Mouse (Mus musculus): ENCODE measurements around the gene Ugt1a6b. TPM values are rescaled to one million over a fixed set of nuclear protein-coding genes. Genes with fewer than 3 reads are reported as not detected.

Gene Ugt1a6b
- polyA plus RNA-seq, 1 experiment from 2014 or later: not detected

DNA sequence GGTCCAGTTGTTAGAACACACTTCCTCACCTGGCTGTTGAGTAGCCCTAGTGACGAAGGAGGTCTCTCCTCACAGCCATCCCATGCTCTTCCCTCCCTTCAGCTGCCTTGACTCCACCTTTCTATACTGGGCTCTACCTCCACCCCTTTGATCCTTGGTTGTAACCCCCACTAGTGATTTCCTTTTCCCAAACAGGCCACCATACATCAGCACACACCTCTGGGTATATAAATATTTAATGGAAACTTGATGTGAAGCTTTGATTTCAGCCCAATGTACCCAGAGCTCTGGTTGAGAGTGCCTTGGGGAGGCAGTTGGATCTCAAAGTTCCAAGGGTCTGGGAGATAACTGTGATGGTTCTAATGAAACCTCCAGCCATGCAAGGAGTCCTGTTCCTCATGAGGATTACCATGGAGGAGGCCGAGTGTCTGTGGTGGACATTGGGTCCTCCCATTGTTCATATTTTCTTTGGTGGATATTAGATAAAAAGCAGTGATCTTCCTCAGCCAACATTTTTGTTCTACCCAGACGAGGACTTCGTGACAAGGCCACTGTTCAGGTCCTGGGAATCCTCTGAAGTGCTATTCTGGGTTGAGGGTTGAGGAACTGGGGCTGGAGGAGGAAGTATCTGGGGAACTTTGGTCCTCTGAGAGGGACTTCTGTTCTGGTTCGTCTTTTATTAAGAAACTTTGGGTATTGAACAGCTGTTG is 123.8 kb downstream of the Ugt1a6b start, which contains the start of gene Mroh2a:
Gene Mroh2a, plus strand, starts transcription at position 317 of the 710 bp plus-strand sequence.
- no peak within 1 kb of the TSS for H3K9ac ChIP-seq
- no peaks in the 10 kb centered on the region for H3K27me3 ChIP-seq
- peaks cover 48% of the 10 kb centered on the region for H3K9me3 ChIP-seq (replicated peaks)
- WGBS: 46% methylated on average over 5 of the region's 5 CpGs
- no peak for ATAC-seq (replicated peaks; ENCODE audit: insufficient number of reproducible peaks, insufficient read depth, low FRiP score, low read depth)
- H3K4me1 ChIP-seq (replicated peaks): no peaks in the 10 kb centered on the region
- H3K4me2 ChIP-seq: no peak within 1 kb of the TSS
- H3K4me3 ChIP-seq: no peak within 1 kb of the TSS
- H3K27ac ChIP-seq: no peak within 1 kb of the TSS
- no peaks in the 10 kb centered on the region for H3K36me3 ChIP-seq

DNA sequence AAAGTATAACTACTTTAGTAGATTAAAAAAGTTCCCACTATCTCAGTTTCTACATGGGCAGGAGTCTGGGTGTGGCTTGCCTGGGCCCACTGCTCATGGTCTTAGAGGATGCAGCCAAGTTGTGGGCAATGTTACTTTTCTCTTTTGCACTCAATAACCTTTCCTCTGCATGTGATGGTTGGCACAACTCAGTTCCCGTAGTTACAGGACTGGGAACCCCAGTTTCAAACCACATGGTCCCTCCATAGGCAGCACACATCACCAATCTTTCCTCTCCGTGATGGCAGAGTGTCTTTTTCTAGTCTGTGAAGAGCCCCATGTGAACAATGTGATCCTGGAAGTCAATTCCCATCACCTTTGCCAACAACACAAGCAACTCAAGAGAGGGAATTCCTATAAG is 124.4 kb downstream of the Ugt1a6b start:
- Histone ChIP-seq H3K9me3 (replicated peaks) (peaks cover 49% of the 10 kb centered on the region), H3K36me3 (no peaks in the 10 kb centered on the region), H3K4me1 (replicated peaks) (no peaks in the 10 kb centered on the region), H3K4me2 (no peak overlapping the region), H3K4me3 (no peak overlapping the region), H3K9ac (no peak overlapping the region), H3K27me3 (no peaks in the 10 kb centered on the region), H3K27ac (no peak overlapping the region)
- no peak for ATAC-seq (replicated peaks; ENCODE audit: insufficient number of reproducible peaks, insufficient read depth, low FRiP score, low read depth)
- WGBS: 52% methylated on average over 2 of the region's 2 CpGs

DNA sequence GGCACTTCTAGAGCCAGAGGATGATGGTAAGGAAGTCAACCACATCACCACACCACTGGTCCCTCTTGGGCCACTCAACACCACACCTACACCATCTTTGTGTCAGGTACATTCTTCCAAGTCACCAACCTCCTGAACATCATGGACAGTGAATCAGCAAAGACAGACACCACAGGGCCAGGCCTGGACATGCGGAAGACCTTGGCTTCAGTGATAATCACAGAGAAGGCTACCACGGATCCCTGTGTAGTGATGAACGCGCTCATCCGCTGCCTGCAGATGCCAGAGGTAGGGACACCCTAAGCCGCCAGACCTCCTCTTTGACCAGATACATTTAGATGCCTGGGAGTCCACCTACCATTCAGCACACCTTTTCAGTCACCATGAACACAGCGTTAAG is 125.1 kb downstream of the Ugt1a6b start:
- ATAC-seq (replicated peaks; ENCODE audit: insufficient number of reproducible peaks, insufficient read depth, low FRiP score, low read depth): no peak
- Histone ChIP-seq H3K4me2 (no peak overlapping the region), H3K4me3 (no peak overlapping the region), H3K36me3 (no peaks in the 10 kb centered on the region), H3K9me3 (replicated peaks) (peaks cover 55% of the 10 kb centered on the region), H3K27me3 (no peaks in the 10 kb centered on the region), H3K27ac (no peak overlapping the region), H3K9ac (no peak overlapping the region), H3K4me1 (replicated peaks) (no peaks in the 10 kb centered on the region)
- 66% methylated on average over 7 of the region's 7 CpGs for WGBS

DNA sequence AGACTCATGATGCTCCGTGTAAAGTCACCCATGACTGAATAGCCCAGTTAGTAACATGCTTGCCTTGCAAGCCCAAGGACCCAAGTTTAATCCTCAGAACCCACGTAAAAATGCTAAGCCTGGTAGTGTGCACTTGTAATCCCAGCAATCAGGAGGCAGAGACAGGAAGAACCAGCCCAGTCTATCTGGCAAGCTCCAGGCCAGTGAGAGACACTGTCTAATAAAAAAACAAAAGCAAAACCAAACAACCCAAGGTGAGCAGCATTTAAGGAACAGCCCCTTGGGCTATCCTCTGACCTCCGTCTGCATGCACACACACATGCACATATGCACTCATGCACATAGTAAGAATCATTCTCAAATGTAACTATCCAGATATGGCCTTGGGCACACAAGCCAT is 126.5 kb downstream of the Ugt1a6b start:
- no peak overlapping the region for H3K27ac ChIP-seq
- no peaks in the 10 kb centered on the region for H3K27me3 ChIP-seq
- H3K36me3 ChIP-seq: no peaks in the 10 kb centered on the region
- no peak for ATAC-seq (replicated peaks; ENCODE audit: insufficient number of reproducible peaks, insufficient read depth, low FRiP score, low read depth)
- WGBS: 68% methylated on average over 3 of the region's 3 CpGs
- H3K9me3 ChIP-seq (replicated peaks): peaks cover 66% of the 10 kb centered on the region
- no peak overlapping the region for H3K4me3 ChIP-seq
- no peak overlapping the region for H3K9ac ChIP-seq
- no peaks in the 10 kb centered on the region for H3K4me1 ChIP-seq (replicated peaks)
- H3K4me2 ChIP-seq: no peak overlapping the region

DNA sequence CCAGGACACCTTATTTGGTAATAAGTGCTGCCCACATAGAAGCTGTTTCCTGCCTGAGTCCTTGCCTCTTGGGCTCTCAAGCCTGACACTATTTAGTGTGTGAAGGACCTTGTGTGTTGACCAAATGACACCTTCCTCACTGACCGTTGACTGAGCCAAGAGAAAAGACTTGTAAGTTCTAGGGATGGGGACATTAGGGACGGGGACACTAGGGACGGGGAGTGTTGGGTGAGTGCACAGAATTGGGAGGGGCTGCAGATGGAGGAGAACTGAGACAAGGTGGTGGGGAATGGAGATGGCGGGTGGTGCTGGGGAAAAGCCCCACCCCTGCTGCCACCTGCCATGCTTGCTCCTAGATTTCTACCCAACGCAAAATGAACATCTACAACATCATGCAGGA is 126.9 kb downstream of the Ugt1a6b start:
- no peaks in the 10 kb centered on the region for H3K4me1 ChIP-seq (replicated peaks)
- H3K36me3 ChIP-seq: no peaks in the 10 kb centered on the region
- no peaks in the 10 kb centered on the region for H3K27me3 ChIP-seq
- H3K4me3 ChIP-seq: no peak overlapping the region
- H3K9me3 ChIP-seq (replicated peaks): peaks cover 69% of the 10 kb centered on the region
- no peak overlapping the region for H3K27ac ChIP-seq
- H3K4me2 ChIP-seq: no peak overlapping the region
- no peak for ATAC-seq (replicated peaks; ENCODE audit: insufficient number of reproducible peaks, insufficient read depth, low FRiP score, low read depth)
- 75% methylated on average over 5 of the region's 5 CpGs for WGBS
- H3K9ac ChIP-seq: no peak overlapping the region

DNA sequence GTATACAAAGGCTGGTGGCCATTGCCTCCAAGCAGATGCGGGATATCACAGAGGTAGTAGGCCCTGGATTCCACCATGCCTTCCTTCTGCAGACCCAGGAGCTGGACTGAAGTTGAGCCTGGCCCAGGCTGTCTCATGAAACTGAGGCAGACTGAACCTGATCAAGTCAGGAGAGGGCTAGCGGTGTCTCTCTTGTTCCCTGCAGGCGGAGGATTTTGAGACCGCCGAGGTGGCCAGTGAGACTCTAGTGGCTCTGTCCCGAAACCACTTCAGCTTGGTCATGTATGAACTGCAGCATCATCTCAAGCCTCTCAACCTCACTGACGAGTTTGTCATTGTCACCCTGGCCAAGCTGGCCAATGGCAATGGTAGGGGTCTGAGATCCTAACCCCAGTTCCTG is 127.4 kb downstream of the Ugt1a6b start:
- Histone ChIP-seq H3K36me3 (no peaks in the 10 kb centered on the region), H3K27me3 (no peaks in the 10 kb centered on the region), H3K27ac (no peak overlapping the region), H3K4me1 (replicated peaks) (no peaks in the 10 kb centered on the region), H3K9ac (no peak overlapping the region), H3K4me3 (no peak overlapping the region), H3K9me3 (replicated peaks) (peaks cover 72% of the 10 kb centered on the region), H3K4me2 (no peak overlapping the region)
- no peak for ATAC-seq (replicated peaks; ENCODE audit: insufficient number of reproducible peaks, insufficient read depth, low FRiP score, low read depth)
- 69% methylated on average over 7 of the region's 7 CpGs for WGBS

DNA sequence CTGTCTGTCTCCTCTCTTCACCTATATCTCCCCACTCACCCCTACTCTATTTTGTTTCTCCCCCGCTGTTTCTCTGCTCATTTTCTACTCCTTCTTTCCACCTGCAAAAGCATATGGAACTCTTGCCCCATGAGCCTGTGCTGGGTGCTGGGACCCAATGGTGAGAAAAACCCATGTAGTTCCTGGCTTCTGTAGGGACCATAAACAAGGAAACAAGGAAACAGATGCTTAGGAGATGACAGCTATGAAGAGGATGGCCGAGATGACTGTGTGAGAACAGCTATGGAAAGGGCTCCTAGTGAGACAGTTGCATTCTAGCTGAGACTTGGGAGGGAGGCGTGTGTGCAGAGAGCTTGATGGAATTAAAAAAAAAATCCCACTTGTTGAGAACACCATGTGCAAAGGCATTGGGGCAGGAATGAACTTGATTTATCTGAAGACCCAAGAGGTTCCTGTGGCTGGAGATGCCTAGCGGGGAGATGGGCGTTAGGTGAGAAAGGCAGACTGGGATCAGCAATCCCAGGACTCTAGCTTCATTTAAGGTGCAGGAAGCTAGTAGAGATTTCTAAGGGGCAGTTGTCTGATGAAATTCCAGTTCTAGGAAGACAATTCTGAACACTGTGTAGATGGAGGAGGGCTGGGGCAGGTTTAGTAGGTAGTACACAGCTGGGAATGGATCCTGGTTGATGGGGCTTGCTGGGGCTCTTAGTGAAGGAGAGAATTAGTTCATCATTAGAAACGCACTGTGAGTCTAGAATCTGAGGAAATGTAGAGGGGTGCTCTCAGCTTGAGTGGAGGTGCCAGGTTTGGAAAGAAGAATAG is 128.1 kb downstream of the Ugt1a6b start:
- ATAC-seq (replicated peaks; ENCODE audit: insufficient number of reproducible peaks, insufficient read depth, low FRiP score, low read depth): no peak
- Histone ChIP-seq H3K4me2 (no peak overlapping the region), H3K27me3 (no peaks in the 10 kb centered on the region), H3K36me3 (no peaks in the 10 kb centered on the region), H3K27ac (no peak overlapping the region), H3K4me3 (no peak overlapping the region), H3K9me3 (replicated peaks) (peaks cover 66% of the 10 kb centered on the region), H3K9ac (no peak overlapping the region), H3K4me1 (replicated peaks) (no peaks in the 10 kb centered on the region)
- WGBS: 66% methylated on average over 6 of the region's 6 CpGs

DNA sequence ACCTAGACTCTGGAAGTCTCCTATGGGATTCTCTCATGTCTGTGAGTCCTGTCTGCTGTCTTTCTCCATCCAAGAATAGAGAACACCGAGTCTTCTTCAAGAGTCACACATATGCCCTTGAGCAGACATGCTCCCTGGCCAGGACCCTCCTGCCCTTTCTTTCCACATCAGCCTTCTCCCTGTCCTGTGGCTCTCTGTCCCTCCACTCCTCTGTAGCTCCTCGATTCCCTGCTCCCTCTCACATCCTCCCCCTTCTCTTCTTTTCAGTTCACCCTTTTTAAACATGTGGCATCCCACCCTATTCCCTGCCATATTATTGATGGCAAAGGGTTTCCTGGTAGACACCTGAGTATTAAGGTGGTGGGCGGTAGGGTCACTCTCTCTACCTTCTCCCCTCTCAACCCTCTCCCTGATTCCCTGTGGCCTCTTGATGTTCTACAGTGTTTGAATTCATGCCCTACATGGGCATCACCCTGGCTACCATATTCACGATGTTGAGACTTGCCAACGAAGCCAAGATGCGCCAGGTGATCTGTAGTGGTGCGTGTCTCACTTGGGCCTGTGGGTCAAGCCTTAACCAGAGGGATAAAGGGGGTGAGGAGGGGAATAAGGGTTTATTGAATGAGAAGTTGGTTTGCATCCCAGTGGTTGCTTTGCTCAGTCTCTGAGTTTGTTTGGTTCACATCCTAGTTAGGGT is 128.9 kb downstream of the Ugt1a6b start:
- H3K4me2 ChIP-seq: no peak overlapping the region
- no peak overlapping the region for H3K4me3 ChIP-seq
- no peak overlapping the region for H3K27ac ChIP-seq
- ATAC-seq (replicated peaks; ENCODE audit: insufficient number of reproducible peaks, insufficient read depth, low FRiP score, low read depth): no peak
- H3K4me1 ChIP-seq (replicated peaks): no peaks in the 10 kb centered on the region
- WGBS: 57% methylated on average over 7 of the region's 7 CpGs
- peaks cover 62% of the 10 kb centered on the region for H3K9me3 ChIP-seq (replicated peaks)
- no peaks in the 10 kb centered on the region for H3K36me3 ChIP-seq
- H3K27me3 ChIP-seq: no peaks in the 10 kb centered on the region
- no peak overlapping the region for H3K9ac ChIP-seq

DNA sequence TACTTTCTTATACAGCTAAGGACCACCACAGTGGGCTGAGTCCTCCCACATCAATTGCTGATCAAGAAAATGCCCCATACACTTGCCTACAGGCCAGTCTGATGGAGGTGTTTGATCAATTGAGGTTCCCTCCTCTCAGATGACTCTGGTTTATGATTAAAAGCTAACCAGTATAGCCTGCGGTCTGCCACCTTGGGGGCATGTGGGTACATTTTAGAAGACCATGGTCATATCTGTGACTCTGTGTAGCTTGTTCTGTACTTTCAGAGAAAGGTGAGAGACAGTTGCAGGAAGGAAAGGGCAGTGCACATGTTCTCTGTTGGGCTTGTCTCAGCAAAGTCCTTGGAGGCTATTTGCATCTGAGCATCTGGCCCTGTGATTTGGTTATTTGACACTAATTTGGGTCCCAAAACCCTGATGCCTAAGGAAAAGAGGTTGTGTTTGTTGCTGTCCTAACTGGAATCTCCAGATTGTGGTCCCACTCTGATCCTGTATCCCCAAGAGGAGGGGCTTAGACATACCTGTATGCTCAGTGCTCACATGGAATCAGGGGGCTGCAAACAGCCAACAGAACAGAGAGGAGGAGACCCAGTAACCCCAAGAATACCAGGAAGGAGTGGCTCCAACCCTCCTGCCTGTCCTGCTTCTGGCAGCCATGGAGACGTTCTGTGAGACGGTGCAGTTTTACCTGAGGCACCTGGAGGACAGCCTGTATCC is 129.8 kb downstream of the Ugt1a6b start:
- 48% methylated on average over 3 of the region's 3 CpGs for WGBS
- no peaks in the 10 kb centered on the region for H3K27me3 ChIP-seq
- H3K4me1 ChIP-seq (replicated peaks): no peaks in the 10 kb centered on the region
- no peak overlapping the region for H3K9ac ChIP-seq
- H3K27ac ChIP-seq: no peak overlapping the region
- peaks cover 61% of the 10 kb centered on the region for H3K9me3 ChIP-seq (replicated peaks)
- no peak overlapping the region for H3K4me2 ChIP-seq
- ATAC-seq (replicated peaks; ENCODE audit: insufficient number of reproducible peaks, insufficient read depth, low FRiP score, low read depth): no peak
- no peaks in the 10 kb centered on the region for H3K36me3 ChIP-seq
- no peak overlapping the region for H3K4me3 ChIP-seq

DNA sequence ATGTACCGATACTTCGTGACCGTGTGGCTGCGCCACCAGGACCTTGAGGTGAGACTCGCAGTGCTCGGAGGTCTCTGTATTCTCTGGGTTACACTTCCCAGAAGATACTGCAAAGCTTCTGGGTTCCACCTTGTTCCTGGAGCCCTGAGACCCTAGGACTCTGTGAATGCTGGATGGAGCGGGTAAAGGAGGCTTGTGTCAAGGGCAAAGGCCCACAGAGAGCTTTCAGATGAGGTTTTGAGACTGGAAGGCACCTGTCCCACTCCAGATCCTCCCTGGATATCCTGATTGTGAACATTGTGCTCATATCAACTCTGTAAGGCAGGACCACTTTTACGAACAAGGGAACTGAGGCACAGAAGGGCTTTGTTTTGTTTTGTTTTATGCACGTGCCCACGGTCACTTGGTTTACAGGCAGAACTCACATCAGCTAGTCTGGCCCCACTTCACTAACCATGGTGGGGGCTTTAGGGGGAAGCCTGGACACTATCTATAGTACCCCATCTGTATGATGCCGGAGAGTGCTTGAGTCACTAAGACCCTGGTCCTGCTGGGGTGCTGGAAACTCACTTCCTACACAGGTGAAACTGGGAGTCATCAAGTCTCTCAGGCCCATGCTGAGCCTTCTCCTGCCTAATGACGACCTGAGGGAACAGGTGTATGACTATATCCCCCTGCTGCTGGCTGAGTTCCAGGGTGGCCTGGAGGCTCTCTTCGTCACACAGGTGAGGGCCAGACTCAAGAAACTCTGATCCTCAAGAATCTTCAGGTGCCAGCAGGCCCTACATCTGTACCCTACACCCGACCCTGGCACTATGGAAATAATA is 130.6 kb downstream of the Ugt1a6b start:
- no peaks in the 10 kb centered on the region for H3K4me1 ChIP-seq (replicated peaks)
- H3K36me3 ChIP-seq: no peaks in the 10 kb centered on the region
- no peak overlapping the region for H3K4me2 ChIP-seq
- no peak overlapping the region for H3K27ac ChIP-seq
- no peaks in the 10 kb centered on the region for H3K27me3 ChIP-seq
- peaks cover 64% of the 10 kb centered on the region for H3K9me3 ChIP-seq (replicated peaks)
- no peak overlapping the region for H3K9ac ChIP-seq
- no peak for ATAC-seq (replicated peaks; ENCODE audit: insufficient number of reproducible peaks, insufficient read depth, low FRiP score, low read depth)
- H3K4me3 ChIP-seq: no peak overlapping the region
- WGBS: 60% methylated on average over 14 of the region's 14 CpGs
